Mouse (Mus musculus) ES-Bruce4 (cell line): ENCODE data around the gene Rmnd5a.

ENCODE experiments used
- CTCF ChIP-seq: IDR thresholded peaks from one replicate; pipeline ENCODE4 v1.8.1; 2011; ENCODE audit warnings: low read depth, low read length
- EP300 ChIP-seq: IDR thresholded peaks from 2 replicates; pipeline ENCODE4 v1.6.1; 2011; ENCODE audit warnings: low read depth, low read length; ENCODE audit not compliant: insufficient read depth

DNA sequence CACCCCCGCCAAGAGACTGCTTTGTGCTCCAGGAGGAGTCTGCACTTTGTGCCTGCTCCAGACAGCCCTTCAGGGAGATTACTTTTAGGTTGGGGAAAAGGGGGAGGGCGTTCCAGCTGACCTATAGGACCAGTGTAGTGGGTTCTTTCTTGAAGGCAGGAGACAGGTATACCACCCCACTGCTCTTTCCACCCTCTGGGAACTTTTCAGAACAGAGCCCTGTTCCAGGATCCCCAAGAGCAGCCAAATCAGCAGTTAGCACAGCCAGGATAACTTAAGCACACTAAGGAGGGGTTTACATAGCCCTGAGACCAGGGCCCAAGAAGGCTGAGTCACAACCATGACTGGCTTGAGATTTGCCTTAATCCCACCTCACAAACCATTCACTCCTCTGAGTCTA lies 65.5 kb downstream of the Rmnd5a start:
- TF ChIP-seq CTCF, result no peak
- TF ChIP-seq EP300, result no peak
